Mouse (Mus musculus): Measurements from ENCODE around the gene Stt3b. TPM values are rescaled to one million over a fixed set of nuclear protein-coding genes. Genes with fewer than 3 reads are reported as not detected.

Stt3b gene
- total RNA-seq, 2 experiments from 2014 or later, result 133 to 140 TPM

GRCm38 (mm10) chr9:115271556-115271955 lies 38.7 kb downstream of the Stt3b start:
- DNase-seq, result no peak

GRCm38 (mm10) chr9:115261896-115262295 lies 48.3 kb downstream of the Stt3b start:
- no peak for DNase-seq

- DNase-seq, result no peak
Measured at GRCm38 (mm10) chr9:115261456-115261855, 48.8 kb downstream of the Stt3b start.

- no peak for DNase-seq
Measured at GRCm38 (mm10) chr9:115260464-115260863, 49.8 kb downstream of the Stt3b start.

GRCm38 (mm10) chr9:115259866-115260265 lies 50.4 kb downstream of the Stt3b start:
- no peak for DNase-seq

GRCm38 (mm10) chr9:115257733-115258286 lies 52.4 kb downstream of the Stt3b start:
- no peak for DNase-seq

GRCm38 (mm10) chr9:115249145-115249544 lies 61.1 kb downstream of the Stt3b start:
- no peak for DNase-seq

GRCm38 (mm10) chr9:115245092-115245491 lies 65.1 kb downstream of the Stt3b start:
- no peak for DNase-seq

- no peak for DNase-seq
Measured at GRCm38 (mm10) chr9:115243630-115244029, 66.6 kb downstream of the Stt3b start.

GRCm38 (mm10) chr9:115239861-115240260 lies 70.4 kb downstream of the Stt3b start:
- DNase-seq, result no peak

GRCm38 (mm10) chr9:115237943-115238342 lies 72.3 kb downstream of the Stt3b start:
- DNase-seq, result no peak

- peak; percentile 60 to 67 for DNase-seq
Measured at GRCm38 (mm10) chr9:115236352-115236841, 73.8 kb downstream of the Stt3b start.

GRCm38 (mm10) chr9:115234561-115234960 lies 75.7 kb downstream of the Stt3b start:
- no peak for DNase-seq

GRCm38 (mm10) chr9:115233721-115234120 lies 76.5 kb downstream of the Stt3b start:
- DNase-seq, result no peak

- no peak for DNase-seq
Measured at GRCm38 (mm10) chr9:115231476-115231875, 78.7 kb downstream of the Stt3b start.

GRCm38 (mm10) chr9:115230141-115230540 lies 80.1 kb downstream of the Stt3b start:
- no peak for DNase-seq

GRCm38 (mm10) chr9:115229676-115230075 lies 80.5 kb downstream of the Stt3b start:
- DNase-seq, result no peak

GRCm38 (mm10) chr9:115229145-115229544 lies 81.1 kb downstream of the Stt3b start:
- no peak for DNase-seq

- DNase-seq, result no peak
Measured at GRCm38 (mm10) chr9:115224744-115225354, 85.4 kb downstream of the Stt3b start.

- no peak for DNase-seq
Measured at GRCm38 (mm10) chr9:115221265-115221664, 89.0 kb downstream of the Stt3b start.

- DNase-seq, result peak; percentile 42 to 44
Measured at GRCm38 (mm10) chr9:115220466-115220865, 89.8 kb downstream of the Stt3b start.

- no peak for DNase-seq
Measured at GRCm38 (mm10) chr9:115217984-115218383, 92.2 kb downstream of the Stt3b start.

GRCm38 (mm10) chr9:115215830-115216701 lies 94.2 kb downstream of the Stt3b start:
- DNase-seq, result peak; percentile 4 to 13

All from adrenal gland, postnatal 36 days (tissue).